Mouse (Mus musculus) megakaryocyte progenitor cell, adult 5-6 weeks (primary cell): ENCODE data around the gene Gm28557. TPM values are rescaled to one million over a fixed set of nuclear protein-coding genes. Genes with fewer than 3 reads are reported as not detected.
"Not testable (repeated sequence)": the region's sequence is repeated elsewhere in the genome, so short reads cannot be mapped to it uniquely, and the experiment has no call there.

ENCODE experiments used
- ATAC-seq: replicated peaks from 2 replicates; pipeline ENCODE4 v1.8.0; 2016; ENCODE audit warnings: mild to moderate bottlenecking, moderate TSS enrichment, inconsistent platforms; ENCODE audit not compliant: poor library complexity
- total RNA-seq, 2 experiments: library from RNA; stranded (forward) in 1 of 2; stranded (reverse) in 1 of 2; fragments of 157-497, 149-512 nt in 1 of 2; fragments of 200-1000 nt in 1 of 2; gene quantifications; 2 replicates each; pipeline versions ENCODE4 v1.2.3 to v1.2.4; 2015 to 2017

The Gm28557 gene
- total RNA-seq (2015) (2.1 and 3.0 TPM in 2 replicates), total RNA-seq (2017) (3.9 and 4.6 TPM in 2 replicates)

DNA sequence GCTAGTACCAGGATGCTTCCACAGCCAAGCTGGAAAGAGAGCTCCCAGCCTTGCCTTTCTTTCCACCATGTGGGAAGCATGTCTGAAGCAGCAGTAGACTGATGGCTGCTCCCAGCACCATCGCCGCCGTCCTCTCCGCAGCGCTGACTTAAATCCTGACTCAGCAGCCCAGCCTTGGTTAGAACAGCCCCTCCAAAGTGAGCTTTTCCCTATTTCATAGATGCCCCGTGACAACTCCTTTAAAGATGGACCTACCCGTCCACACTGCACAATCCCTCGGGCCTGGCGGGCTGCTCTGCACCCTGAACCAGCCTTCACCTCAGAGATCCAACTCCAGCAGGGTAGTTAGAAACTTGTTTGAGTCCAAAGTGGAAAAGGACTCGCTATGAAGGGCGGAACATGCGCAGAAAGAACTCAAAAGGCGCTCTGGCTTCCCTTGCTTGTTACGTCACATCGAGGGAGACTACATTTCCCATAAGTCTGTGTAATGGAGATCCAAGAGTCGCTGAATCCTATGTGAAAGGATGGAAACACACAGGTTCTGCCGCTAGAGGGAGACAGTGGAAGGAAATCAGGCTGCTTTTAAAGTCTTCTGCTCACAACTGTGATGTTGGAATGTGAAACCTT, at the start of gene Gm28557:
Gm28557 (minus strand) TSS at position 411 of the 627 bp plus-strand sequence.
- peak; percentile 94 for ATAC-seq

DNA sequence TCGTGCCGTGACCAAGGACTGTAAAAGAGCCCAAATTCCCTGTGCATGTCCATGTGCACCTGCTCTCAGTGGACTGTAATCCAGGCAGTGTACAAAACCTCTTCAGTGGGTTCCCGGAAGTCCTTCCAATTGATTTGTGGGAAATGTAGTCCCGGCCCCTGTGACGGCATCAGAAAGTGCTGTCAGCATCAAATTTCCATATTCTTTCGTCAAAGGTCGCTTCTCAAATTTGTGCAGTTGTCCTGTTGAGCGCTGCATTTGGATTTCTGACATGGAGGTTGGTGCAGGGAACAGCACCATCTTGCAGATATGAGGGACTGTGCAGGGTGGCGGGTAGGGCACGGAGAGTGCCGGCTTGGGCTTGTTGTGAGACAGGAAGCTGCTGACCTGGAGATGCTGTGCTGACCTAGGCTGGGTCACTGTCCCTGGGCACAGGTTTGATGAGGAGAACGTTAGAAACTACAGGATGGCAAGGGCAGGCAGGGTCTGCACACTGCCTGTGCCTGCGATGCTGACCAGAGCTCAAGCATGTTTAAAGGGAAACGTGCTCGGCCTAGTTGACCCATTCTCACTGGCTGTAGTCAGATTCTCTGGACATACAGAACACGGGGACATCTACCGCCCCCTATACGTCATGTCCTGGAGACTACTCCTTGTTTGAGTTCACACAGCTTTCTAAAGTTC, 19.8 kb upstream of the Gm28557 start:
- ATAC-seq: peak; percentile 97

DNA sequence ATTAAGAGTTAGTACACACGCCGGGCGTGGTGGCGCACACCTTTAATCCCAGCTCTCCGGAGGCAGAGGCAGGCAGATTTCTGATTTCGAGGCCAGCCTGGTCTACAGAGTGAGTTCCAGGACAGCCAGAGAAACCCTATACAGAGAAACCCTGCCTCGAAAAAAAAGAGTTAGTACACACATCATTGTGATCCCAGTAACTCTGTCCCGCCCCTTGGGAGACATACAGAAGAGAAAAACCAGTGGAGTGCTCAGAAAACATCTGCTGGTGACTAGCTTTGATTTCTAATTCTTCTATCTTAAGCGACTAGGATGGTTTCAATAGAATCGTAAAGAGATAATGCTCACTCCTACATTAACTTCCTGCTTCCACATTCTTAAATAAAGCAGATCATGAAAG, 19.1 kb upstream of the Gm28557 start:
- not testable (repeated sequence) for ATAC-seq

DNA sequence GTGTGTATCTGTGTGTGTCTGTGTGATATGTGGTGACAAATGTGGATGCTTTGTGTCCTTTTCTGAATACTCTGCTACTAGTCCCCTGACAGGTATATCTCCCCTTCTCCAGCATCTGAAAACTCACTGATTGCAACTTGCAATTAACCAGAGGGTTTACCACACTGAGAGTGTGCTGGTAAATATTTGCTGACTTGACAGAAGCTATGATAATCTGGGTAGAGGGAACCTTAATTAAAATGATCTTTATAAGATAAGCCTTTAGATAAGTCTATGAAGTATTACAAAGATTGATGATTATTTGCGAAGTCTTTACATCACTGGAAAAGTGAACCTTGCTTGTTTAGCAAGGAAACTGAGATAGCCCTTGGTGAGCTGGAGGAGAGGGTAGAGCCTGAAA, 16.1 kb upstream of the Gm28557 start:
- no peak for ATAC-seq

DNA sequence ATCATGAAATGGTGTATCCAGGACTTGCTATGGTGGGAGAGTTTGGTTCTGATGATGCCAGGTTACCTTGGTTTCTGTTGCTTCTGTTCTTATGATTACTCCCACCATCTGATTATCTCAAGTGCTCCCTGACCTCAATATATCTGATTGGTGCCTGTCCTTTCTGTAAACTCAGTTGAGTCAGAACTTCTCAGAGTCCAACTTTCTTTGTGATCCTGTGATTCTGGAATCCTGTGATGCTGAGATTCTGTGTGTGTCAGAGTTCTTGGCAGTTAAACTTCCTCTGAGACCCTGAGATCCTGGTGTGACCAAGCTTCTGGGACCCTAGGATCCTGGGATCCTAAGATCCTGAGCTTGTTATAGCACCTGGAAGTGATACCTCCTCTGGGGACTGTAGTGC, 13.0 kb upstream of the Gm28557 start, which contains the start of gene Zfp759:
Zfp759 (plus strand) TSS at position 301 of the 400 bp plus-strand sequence.
- not testable (repeated sequence) for ATAC-seq

DNA sequence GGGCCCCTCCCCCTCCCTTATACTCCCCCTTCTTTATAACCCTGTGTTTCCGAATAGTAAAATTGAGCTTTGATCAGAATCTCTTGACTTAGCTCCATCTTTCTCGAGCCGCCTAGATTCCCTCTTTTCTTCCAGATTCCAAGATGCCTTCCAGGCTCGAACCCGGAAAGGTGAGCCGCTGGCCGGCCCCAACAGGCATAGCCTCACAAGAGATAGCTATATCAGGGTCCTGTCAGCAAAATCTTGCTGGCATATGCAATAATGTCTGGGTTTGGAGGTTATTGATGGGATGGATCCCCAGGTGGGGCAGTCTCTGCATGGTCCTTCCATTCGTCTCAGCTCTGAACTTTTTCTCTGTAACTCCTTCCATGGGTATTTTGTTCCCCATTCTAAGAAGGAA, 7.8 kb upstream of the Gm28557 start, which contains the start of gene Rslcan18:
Rslcan18 (minus strand) TSS at position 101 of the 400 bp plus-strand sequence.
- ATAC-seq: not testable (repeated sequence)

DNA sequence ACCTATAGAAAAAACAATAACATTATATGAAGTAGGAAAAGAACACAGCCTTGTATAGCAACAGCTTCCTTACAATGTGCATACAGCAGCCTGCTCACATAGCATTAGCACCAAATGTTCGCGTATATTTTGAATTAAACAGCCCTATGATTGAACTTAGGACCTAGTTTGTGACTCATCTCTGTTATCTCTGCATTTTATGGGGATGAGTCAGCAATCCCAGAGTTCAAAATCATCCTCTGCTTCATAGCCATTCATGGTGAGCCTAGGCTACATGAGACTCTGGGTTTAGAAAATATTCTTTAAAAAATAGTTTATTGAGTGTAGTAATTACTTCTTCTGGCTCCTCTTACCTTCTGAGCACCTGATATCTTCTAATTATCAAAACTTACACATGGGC, 4.9 kb upstream of the Gm28557 start:
- ATAC-seq: no peak

DNA sequence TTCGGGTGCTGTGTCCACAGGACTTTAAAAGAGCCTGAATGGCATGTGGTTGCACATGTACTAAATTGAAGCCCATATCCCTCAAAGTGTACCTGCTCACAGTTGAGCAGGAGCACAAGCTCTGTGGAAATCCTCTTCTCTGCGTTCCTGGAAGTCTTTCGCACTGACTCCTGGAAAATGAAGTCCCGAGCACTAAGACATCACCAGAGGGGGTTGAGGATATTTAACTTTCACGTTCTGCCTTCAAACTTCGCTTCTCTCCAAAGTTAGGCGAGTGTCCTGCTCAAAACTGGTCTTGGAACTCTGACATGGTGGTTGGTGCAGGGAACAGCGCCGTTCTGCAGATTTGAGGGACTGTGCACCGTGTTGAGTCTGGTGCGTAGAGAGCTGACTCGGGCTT, 3.7 kb upstream of the Gm28557 start:
- no peak for ATAC-seq

DNA sequence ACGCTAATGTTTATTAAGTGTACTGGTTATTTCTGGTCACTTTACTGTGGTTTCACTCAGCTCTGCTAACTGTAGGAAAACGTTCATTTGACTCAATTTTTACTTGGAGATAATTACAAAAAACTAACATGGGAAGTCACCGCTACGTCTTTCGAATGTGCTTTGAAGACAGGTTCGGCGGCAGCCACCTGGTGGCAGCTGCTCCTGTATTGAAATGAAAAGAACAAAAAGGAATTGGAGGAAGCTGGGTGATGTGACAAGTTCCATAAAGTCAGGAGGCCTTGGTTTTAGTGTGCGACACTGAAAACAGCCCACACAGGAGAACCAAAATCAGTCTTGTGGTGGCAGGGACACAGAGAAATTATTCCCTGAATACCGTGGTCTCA, 410 bp upstream of the Gm28557 start:
- peak; percentile 75 for ATAC-seq

DNA sequence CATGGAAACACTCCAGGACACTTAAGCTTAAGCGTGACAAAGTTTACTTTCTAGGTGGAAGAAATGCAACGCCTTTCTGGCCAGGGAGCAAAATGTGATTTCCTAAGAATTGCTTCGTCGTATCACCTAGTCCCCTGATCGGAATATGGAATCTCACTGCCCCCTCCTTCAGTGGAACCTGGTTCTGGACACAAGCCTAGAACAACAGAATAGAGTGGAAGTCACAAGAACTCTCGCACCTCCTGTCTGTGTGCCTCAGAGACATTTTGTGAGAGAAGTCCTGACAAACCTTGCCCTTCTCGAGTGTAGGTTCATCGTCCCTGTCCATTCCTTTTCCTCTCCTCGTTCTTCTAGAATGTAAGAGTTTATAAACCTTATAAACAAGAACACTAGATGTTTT, 723 bp downstream of the Gm28557 start:
- no peak for ATAC-seq

DNA sequence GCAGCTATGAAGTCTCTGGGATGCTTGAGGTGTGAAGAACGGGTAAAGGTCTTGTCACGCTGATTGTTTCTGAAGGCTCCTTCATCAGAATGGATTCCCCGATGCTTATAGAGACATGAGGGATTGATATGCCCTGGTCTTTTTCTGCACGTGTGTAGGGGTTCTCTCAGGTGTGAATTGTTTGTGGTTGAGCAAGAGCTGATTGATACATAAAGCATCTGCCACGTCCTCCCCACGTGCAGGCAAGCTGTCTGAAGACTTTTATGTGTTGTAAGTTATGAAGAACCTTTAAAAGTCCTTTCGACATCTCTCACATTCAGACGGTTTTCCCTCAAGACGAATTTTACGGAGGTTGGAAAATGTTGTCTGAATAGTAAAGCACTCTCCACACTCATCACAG, 10.5 kb downstream of the Gm28557 start, which contains the start of gene Zfp708:
Zfp708 (minus strand) TSS at position 101 of the 400 bp plus-strand sequence.
- no peak for ATAC-seq

DNA sequence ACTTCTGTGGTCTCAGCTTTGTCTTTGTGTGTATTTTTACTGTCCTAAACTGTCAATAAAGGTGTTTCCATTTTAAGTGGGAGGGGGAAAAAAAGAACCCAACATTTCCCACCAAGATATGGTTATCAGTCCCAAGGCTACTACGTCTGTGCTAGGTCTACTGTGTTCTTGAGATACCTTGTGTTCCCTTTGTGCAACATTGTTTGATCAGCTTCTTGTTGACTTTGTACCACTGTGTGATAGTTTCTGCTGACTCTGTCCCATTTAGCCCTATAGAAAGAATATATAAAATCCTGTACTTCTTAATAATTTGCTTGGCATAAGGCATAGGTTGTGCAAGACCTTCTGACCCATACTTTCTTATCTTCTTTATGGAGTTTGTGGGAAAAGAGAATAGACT, 18.2 kb downstream of the Gm28557 start:
- no peak for ATAC-seq

DNA sequence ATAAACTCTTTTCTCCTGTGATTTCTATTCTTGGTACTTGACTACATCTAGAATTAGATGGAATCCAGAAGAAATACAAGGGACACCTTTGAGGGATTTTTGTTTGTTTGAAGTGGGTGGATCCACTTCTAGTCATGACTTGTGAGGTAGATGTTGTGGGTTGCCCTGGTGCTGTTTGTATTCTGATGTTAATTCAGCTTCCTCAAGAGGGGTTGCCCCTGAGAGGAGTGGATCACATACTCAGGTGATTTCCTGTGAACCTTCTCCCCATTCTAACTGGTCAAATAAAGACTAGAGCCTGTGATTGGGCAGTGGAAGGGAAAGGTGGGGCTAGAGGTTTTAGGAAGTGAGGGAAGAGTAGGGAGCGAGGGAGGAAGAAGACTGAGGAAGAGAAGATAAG, 26.5 kb downstream of the Gm28557 start:
- no peak for ATAC-seq

DNA sequence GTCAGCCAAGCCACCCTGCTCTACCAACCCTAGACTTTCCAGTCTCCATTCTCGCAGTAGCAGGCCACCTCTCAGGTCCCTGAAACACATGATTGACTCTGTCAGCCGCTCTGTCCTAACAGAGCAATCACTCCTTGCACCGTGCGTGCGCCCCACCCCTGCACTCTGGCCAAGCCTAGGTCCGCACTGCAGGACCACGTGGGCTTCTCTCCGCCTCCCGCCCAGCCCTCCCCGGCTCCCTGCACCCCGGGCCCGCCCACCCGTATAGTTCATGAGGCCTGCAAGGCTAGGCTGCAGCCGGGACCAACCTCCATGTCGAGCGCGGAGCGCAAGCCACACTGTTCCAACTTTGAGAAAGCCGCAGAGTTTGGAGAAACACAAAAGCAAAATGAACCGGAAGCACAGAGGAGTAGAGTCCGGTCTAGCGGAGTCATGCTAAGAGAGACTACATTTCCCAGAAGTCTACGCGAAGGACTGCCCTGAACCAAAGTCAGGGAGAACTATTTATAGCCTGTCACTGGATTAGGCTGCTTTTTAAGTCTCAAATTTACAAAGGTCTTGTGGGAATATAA, 27.2 kb downstream of the Gm28557 start:
- peak; percentile 89 for ATAC-seq

DNA sequence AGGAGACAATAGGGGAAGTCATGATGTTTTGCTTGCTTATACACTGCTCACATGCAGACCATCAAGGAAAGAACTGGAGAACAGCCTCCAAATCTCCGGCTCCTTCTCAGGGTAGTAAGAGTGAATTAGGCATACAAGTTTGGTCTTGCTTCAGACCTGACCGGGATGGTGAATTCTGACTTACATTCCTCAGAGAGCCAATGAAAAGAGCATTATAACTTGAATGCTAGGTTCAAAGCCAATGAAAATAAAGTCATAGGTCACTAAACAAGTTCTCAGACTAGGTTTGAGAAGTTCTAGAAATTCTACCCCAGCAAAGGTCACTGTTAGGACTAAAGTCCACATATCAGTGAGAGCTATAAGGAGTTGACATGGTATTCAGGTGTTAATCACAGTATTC, 31.2 kb downstream of the Gm28557 start:
- no peak for ATAC-seq

DNA sequence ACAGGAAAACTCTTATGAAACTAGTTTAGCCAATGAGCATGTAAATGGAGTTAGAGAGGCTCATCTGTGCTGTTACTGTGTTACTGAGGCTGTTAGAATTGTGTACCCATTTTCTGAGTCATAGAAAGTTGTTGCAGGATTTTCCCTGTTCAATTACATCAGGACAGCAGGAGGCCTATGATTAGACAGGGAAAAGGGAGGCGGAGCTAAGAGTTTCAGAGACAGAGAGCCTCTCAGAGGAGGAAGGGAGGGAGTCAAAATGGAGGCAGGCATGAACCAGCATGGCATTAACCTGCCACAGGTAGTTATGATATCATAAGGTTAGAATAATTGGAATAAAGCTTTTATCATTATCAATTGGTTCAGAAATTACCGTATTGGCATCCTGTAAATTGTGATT, 35.6 kb downstream of the Gm28557 start:
- no peak for ATAC-seq

DNA sequence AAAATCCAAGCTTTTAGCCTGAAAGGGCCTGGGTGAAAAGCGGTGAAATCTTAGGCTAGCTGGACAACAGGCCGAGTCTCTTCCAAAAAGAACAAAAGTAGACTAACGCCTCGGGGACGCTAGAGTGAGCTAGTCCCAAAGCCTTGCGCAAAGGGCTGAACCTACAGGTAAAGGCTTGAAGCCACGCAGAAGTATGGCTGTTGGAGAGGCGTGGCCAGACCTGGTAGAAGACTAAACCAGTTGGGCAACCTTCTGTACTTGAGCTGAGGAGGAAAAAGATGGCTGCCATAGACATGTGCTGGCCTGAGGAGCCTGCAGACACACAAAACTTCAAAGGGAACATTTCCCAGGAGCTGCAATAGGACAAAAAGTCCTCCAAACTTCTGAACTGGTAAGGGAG, 43.0 kb downstream of the Gm28557 start:
- ATAC-seq: no peak

DNA sequence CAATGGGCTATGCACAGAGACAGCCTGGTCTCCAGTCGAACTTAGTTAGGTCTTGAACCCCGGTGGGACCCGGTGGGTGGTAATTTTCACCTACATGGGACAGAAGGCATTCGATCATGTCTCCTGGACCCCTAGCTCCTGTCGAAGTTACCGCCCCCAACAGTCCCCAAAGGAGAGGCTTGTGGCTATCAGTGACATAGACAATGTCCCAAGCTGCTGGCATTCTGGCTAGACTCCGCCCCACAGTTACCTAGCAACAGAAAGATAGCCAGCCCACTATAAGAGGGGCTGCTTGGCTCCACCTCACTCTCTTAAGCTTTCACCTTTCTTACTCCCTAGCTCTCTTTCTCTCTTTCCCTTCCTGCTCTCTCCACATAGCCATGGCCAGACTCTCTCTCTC, 46.0 kb downstream of the Gm28557 start:
- no peak for ATAC-seq

DNA sequence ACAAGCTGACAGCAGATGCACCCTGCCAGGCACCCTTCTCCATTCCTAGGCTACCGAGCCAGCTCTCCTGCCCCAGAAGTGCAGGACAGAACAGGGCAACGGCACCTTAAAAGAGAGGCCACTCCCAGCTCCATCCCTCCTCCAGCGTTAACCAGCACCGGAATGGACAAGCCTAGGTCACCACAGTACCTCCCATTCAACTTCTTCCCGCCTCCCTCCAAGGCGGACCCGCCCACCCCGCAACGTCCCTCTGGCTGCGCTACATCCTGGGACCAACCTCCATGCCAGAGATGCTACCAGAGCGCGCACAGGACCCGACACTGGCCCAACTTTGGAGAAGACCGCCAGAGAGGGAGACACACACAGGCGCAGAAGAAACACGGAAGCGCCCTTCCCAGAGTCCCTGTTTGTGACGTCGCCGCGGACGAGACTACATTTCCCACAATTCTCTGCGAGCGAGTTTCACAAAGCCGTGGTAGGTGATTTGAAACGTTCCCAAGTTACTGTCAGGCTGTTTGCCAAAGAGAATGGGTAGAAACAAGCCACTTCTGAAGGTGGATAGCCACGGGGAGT, 47.5 kb downstream of the Gm28557 start, which contains the start of gene Zfp712:
Zfp712 (minus strand) TSS at position 385 of the 573 bp plus-strand sequence.
- ATAC-seq: peak; percentile 95

DNA sequence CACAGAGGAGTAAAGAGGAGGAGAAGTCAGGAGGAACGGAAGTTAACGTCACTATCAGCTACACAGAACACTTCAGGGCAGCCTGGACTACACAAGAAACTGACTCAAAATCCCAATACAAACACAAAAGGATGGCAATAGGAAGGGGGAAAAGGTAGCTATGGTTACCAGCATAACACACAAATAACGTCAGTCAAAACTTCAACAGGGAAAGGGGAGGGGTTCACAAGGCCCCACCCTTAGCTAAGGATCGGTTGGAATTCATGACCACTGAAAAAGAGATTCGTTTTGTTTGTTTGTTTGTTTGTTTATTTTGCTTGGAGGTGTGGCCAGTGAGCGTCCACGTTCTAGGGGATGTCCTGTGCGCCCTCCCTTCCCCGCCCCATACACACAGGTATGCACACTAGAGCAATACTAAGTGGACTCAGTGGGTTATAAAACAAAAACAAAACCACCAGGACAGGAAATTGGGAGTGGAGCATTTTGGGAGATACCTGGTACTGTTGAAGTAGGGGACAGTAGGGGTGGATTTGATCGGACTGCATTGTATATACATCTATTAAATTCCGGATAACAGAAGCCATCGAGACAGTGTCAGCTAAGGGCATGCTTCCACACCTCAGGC, 48.1 kb downstream of the Gm28557 start:
- ATAC-seq: peak; percentile 21
